Mouse (Mus musculus) forebrain, embryonic 13.5 days (tissue): ENCODE results near the gene Pitx2. TPM values are rescaled to one million over a fixed set of nuclear protein-coding genes. Genes with fewer than 3 reads are reported as not detected.

ENCODE experiments used
- ATAC-seq: fragments of 200-750 bp; cut with Nextera tagmentation; 2 replicates; pipeline ENCODE4 v1.8.0; 2017
- H3K27ac ChIP-seq: fragments of 300-500 bp; sonication (generic); 2 replicates; pipeline ENCODE4 v1.5.1; 2015; ENCODE audit warnings: inconsistent platforms, mild to moderate bottlenecking, moderate library complexity
- H3K27me3 ChIP-seq: fragments of 300-500 bp; sonication (generic); 2 replicates; pipeline ENCODE4 v1.6.1; 2015; ENCODE audit warnings: mild to moderate bottlenecking, inconsistent platforms
- H3K36me3 ChIP-seq: fragments of 300-500 bp; sonication (generic); 2 replicates; pipeline ENCODE4 v1.6.1; 2015; ENCODE audit warnings: mild to moderate bottlenecking, inconsistent platforms; ENCODE audit not compliant: poor library complexity, severe bottlenecking
- H3K4me1 ChIP-seq: fragments of 300-500 bp; sonication (generic); 2 replicates; pipeline ENCODE4 v1.6.1; 2015; ENCODE audit warnings: inconsistent platforms
- H3K4me2 ChIP-seq: fragments of 300-500 bp; sonication (generic); 2 replicates; pipeline ENCODE4 v1.6.1; 2015; ENCODE audit warnings: inconsistent platforms, mild to moderate bottlenecking, moderate library complexity
- H3K4me3 ChIP-seq: fragments of 300-500 bp; sonication (generic); 2 replicates; pipeline ENCODE4 v1.5.1; 2015; ENCODE audit warnings: mild to moderate bottlenecking, inconsistent platforms
- H3K9ac ChIP-seq: fragments of 300-500 bp; sonication (generic); 2 replicates; pipeline ENCODE4 v1.6.1; 2015; ENCODE audit warnings: mild to moderate bottlenecking, inconsistent platforms
- H3K9me3 ChIP-seq: fragments of 300-500 bp; sonication (generic); replicated peaks from 2 replicates; pipeline ENCODE4 v1.6.1; 2016; ENCODE audit warnings: inconsistent platforms
- WGBS: fragments of 180-500 bp; shearing (Covaris S2); methylation state at CpG from one replicate; pipeline ENCODE4 v1.1.7; 2015; 5-methylcytosine and 5-hydroxymethylcytosine counted together
- polyA plus RNA-seq: library from polyadenylated mRNA; unstranded; fragments of >200 nt; fragmentation: Nextera tagmentation; extraction: Ambion mirVana; gene quantifications from 2 replicates; pipeline ENCODE4 v1.2.1, GENCODE M21; 2015

The Pitx2 gene
- polyA plus RNA-seq: 7.2 and 22.8 TPM in 2 replicates

GRCm38 (mm10) chr3:129199609-129200500 is at the start of gene Pitx2:
Gene Pitx2, plus strand, starts transcription at chr3:129199878.
- peak within 1 kb of the TSS; percentile 39 for H3K4me3 ChIP-seq
- H3K4me1 ChIP-seq: peaks cover 35% of the 10 kb centered on the region
- no peaks in the 10 kb centered on the region for H3K36me3 ChIP-seq
- peaks cover 94% of the 10 kb centered on the region for H3K27me3 ChIP-seq
- H3K4me2 ChIP-seq: peak within 1 kb of the TSS; percentile 65
- no peak within 1 kb of the TSS for H3K27ac ChIP-seq
- WGBS: under 1% methylated on average over 60 of the region's 60 CpGs
- H3K9ac ChIP-seq: no peak within 1 kb of the TSS
- peak; percentile 73 for ATAC-seq
- H3K9me3 ChIP-seq: no peaks in the 10 kb centered on the region

GRCm38 (mm10) chr3:129150001-129150400 is 49.7 kb upstream of the Pitx2 start:
- WGBS: 85% methylated on average over 2 of the region's 2 CpGs
- no peaks in the 10 kb centered on the region for H3K4me1 ChIP-seq
- no peaks in the 10 kb centered on the region for H3K27me3 ChIP-seq
- no peak overlapping the region for H3K4me2 ChIP-seq
- no peak overlapping the region for H3K4me3 ChIP-seq
- H3K9ac ChIP-seq: no peak overlapping the region
- no peaks in the 10 kb centered on the region for H3K9me3 ChIP-seq
- no peak overlapping the region for H3K27ac ChIP-seq
- no peaks in the 10 kb centered on the region for H3K36me3 ChIP-seq
- no peak for ATAC-seq

- no peaks in the 10 kb centered on the region for H3K9me3 ChIP-seq
- WGBS: 74% methylated on average over 8 of the region's 8 CpGs
- no peaks in the 10 kb centered on the region for H3K27me3 ChIP-seq
- ATAC-seq: no peak
- no peak overlapping the region for H3K9ac ChIP-seq
- no peak overlapping the region for H3K4me2 ChIP-seq
- H3K4me1 ChIP-seq: no peaks in the 10 kb centered on the region
- H3K4me3 ChIP-seq: no peak overlapping the region
- no peaks in the 10 kb centered on the region for H3K36me3 ChIP-seq
- H3K27ac ChIP-seq: no peak overlapping the region
Measured at GRCm38 (mm10) chr3:129151096-129151685, 48.5 kb upstream of the Pitx2 start.

GRCm38 (mm10) chr3:129158812-129159370 is 40.8 kb upstream of the Pitx2 start:
- no peak overlapping the region for H3K4me2 ChIP-seq
- H3K9ac ChIP-seq: no peak overlapping the region
- no peaks in the 10 kb centered on the region for H3K4me1 ChIP-seq
- H3K36me3 ChIP-seq: no peaks in the 10 kb centered on the region
- no peaks in the 10 kb centered on the region for H3K9me3 ChIP-seq
- ATAC-seq: no peak
- no peaks in the 10 kb centered on the region for H3K27me3 ChIP-seq
- no peak overlapping the region for H3K4me3 ChIP-seq
- WGBS: 71% methylated on average over 9 of the region's 9 CpGs
- H3K27ac ChIP-seq: no peak overlapping the region

GRCm38 (mm10) chr3:129161333-129162035 is 38.2 kb upstream of the Pitx2 start:
- Histone ChIP-seq H3K9me3 (no peaks in the 10 kb centered on the region), H3K27ac (no peak overlapping the region), H3K27me3 (no peaks in the 10 kb centered on the region), H3K4me2 (no peak overlapping the region), H3K4me3 (no peak overlapping the region), H3K9ac (no peak overlapping the region), H3K4me1 (no peaks in the 10 kb centered on the region), H3K36me3 (no peaks in the 10 kb centered on the region)
- no peak for ATAC-seq
- WGBS: 84% methylated on average over 11 of the region's 11 CpGs

GRCm38 (mm10) chr3:129164246-129164645 is 35.4 kb upstream of the Pitx2 start:
- Histone ChIP-seq H3K9me3 (no peaks in the 10 kb centered on the region), H3K27me3 (no peaks in the 10 kb centered on the region), H3K4me2 (no peak overlapping the region), H3K27ac (no peak overlapping the region), H3K4me3 (no peak overlapping the region), H3K4me1 (no peaks in the 10 kb centered on the region), H3K36me3 (no peaks in the 10 kb centered on the region), H3K9ac (no peak overlapping the region)
- ATAC-seq: no peak
- 86% methylated on average over 1 of the region's 1 CpGs for WGBS

- H3K4me3 ChIP-seq: no peak overlapping the region
- H3K36me3 ChIP-seq: no peaks in the 10 kb centered on the region
- no peak overlapping the region for H3K4me2 ChIP-seq
- ATAC-seq: no peak
- H3K9me3 ChIP-seq: no peaks in the 10 kb centered on the region
- no peaks in the 10 kb centered on the region for H3K27me3 ChIP-seq
- H3K9ac ChIP-seq: no peak overlapping the region
- no peaks in the 10 kb centered on the region for H3K4me1 ChIP-seq
- no peak overlapping the region for H3K27ac ChIP-seq
- WGBS: 80% methylated on average over 8 of the region's 8 CpGs
Measured at GRCm38 (mm10) chr3:129165715-129166114, 34.0 kb upstream of the Pitx2 start.

GRCm38 (mm10) chr3:129166684-129167083 is 33.0 kb upstream of the Pitx2 start:
- 6% methylated on average over 6 of the region's 6 CpGs for WGBS

GRCm38 (mm10) chr3:129170416-129170815 is 29.3 kb upstream of the Pitx2 start:
- Histone ChIP-seq H3K27ac (no peak overlapping the region), H3K4me3 (no peak overlapping the region), H3K36me3 (no peaks in the 10 kb centered on the region), H3K27me3 (no peaks in the 10 kb centered on the region), H3K4me2 (no peak overlapping the region), H3K9ac (no peak overlapping the region), H3K9me3 (no peaks in the 10 kb centered on the region), H3K4me1 (no peaks in the 10 kb centered on the region)
- WGBS: 85% methylated on average over 7 of the region's 7 CpGs
- no peak for ATAC-seq

More at GRCm38 (mm10) chr3:129166684-129167083, 33.0 kb upstream of the Pitx2 start:
- ATAC-seq: no peak
- no peaks in the 10 kb centered on the region for H3K9me3 ChIP-seq
- H3K27ac ChIP-seq: no peak overlapping the region
- no peaks in the 10 kb centered on the region for H3K27me3 ChIP-seq
- no peaks in the 10 kb centered on the region for H3K36me3 ChIP-seq
- no peak overlapping the region for H3K4me2 ChIP-seq
- no peaks in the 10 kb centered on the region for H3K4me1 ChIP-seq
- H3K9ac ChIP-seq: no peak overlapping the region
- H3K4me3 ChIP-seq: no peak overlapping the region

- Histone ChIP-seq H3K9me3 (no peaks in the 10 kb centered on the region), H3K27ac (no peak overlapping the region), H3K27me3 (no peaks in the 10 kb centered on the region), H3K4me3 (no peak overlapping the region), H3K9ac (no peak overlapping the region), H3K36me3 (no peaks in the 10 kb centered on the region), H3K4me2 (no peak overlapping the region), H3K4me1 (no peaks in the 10 kb centered on the region)
- 94% methylated on average over 4 of the region's 4 CpGs for WGBS
- no peak for ATAC-seq
Measured at GRCm38 (mm10) chr3:129171789-129172188, 27.9 kb upstream of the Pitx2 start.

- Histone ChIP-seq H3K36me3 (no peaks in the 10 kb centered on the region), H3K9ac (no peak overlapping the region), H3K9me3 (no peaks in the 10 kb centered on the region), H3K4me2 (no peak overlapping the region), H3K27ac (no peak overlapping the region), H3K27me3 (peaks cover 78% of the 10 kb centered on the region), H3K4me1 (peaks cover 7% of the 10 kb centered on the region), H3K4me3 (no peak overlapping the region)
- ATAC-seq: no peak
- 2% methylated on average over 12 of the region's 12 CpGs for WGBS
Measured at GRCm38 (mm10) chr3:129194436-129194835, 5.2 kb upstream of the Pitx2 start.

- no peak overlapping the region for H3K9ac ChIP-seq
- peaks cover 84% of the 10 kb centered on the region for H3K27me3 ChIP-seq
- under 1% methylated on average over 16 of the region's 16 CpGs for WGBS
- H3K4me1 ChIP-seq: peaks cover 13% of the 10 kb centered on the region
- no peaks in the 10 kb centered on the region for H3K36me3 ChIP-seq
- ATAC-seq: no peak
- H3K4me2 ChIP-seq: no peak overlapping the region
- no peak overlapping the region for H3K27ac ChIP-seq
- no peak overlapping the region for H3K4me3 ChIP-seq
- H3K9me3 ChIP-seq: no peaks in the 10 kb centered on the region
Measured at GRCm38 (mm10) chr3:129195036-129195435, 4.6 kb upstream of the Pitx2 start.
